Mouse (Mus musculus) small intestine, adult 2 months (tissue): ENCODE measurements around the gene Chad.

Experiments used
- CTCF ChIP-seq: fragments of 200-500 bp; IDR thresholded peaks from 2 replicates; pipeline ENCODE4 v1.5.1; 2012; ENCODE audit warnings: low read depth, mild to moderate bottlenecking, control low read depth, inconsistent platforms, low read length, moderate library complexity, mixed read lengths; ENCODE audit not compliant: insufficient replicate concordance, insufficient read length; ENCODE audit errors: extremely low read depth
- POLR2A ChIP-seq: fragments of 200-500 bp; IDR thresholded peaks from 2 replicates; pipeline ENCODE4 v1.6.1; 2012; ENCODE audit warnings: low read depth, mild to moderate bottlenecking, control low read depth, inconsistent platforms, low read length, moderate library complexity

GRCm38 (mm10) chr11:94575036-94575435 lies 10.2 kb downstream of the Chad start:
- TF ChIP-seq CTCF, result no peak
- no peak for TF ChIP-seq POLR2A
